Mouse (Mus musculus): ENCODE measurements at regions not wholly inside any gene's neighbourhood (a gene's known extent, or its start where the extent isn't known, plus 50 kb on each side); places are given as distances from the start of the nearest gene placed in this dataset.

DNA sequence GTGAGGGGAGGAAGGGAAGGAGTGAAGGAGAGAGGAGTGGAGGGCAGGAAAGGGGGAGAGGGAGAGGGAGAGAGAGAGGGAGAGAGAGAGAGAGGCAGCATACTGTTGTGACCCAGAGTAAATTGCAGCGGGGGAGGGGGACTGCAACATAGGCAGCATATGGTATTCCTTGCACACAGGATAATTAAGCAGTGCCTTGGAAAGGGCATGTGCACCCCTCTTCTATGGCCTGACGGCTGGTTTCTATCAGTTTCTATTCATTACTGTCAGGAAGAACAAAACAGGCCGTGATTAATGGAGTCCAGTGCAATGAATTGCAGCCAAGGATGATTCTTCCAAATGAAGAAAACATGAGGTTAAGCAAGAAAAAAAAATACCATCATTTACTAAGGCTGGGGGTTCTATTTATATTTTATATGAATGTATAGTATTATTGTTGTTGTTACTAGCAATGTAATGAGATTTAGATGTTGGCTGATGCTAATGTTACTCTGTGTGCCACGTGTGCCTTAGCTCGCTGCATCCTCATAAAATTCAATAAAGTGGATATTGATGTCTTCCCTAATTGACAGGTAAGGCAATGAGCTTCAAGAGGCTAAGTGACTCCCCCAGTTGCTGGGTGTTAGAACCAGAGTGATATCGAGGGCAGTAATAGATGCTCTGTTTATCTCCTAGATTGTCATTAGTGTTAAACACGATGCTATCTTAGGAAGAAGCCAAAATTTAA is 181.3 kb downstream of the Gm19935 start:
- no peak for DNase-seq

DNA sequence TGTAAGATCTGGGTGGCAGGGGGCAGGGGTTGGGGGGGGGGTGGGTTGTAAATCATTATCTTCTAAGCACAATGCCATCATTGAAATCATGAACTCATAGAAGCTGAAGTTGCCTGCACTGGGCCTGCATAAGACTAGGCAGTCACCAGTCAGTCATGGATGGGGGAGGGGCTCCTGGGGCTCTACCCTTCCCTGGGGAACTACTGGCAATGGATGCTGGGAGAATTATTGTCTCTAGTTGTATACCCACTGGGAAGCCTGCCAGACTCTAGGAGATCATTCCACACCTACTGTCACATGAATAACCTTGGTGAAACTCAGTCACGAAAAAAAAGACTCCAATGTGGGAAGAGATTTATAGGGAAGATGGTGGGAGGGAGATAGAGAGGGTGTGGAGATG is 186.4 kb downstream of the Gm19935 start:
- DNase-seq: no peak

DNA sequence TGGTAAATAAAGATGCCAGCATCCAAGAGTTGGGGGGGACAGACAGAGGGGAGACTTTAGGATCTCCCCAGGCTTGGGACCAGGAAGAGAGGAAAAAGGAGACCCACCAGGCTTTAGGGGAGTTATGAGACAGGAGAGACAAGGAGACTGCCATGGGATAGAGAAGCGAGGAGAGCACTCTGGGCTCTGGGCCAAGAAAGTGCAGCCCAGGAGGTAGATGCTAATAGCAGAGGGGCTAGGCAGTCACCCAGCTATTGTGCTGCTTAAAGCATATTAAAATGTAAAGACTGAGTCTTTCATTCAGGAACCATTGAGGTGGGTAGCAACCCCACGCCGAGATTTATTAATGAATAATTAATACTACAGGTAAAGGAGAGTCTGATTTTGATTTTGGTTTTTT is 208.8 kb downstream of the Gm19935 start:
- DNase-seq: no peak

DNA sequence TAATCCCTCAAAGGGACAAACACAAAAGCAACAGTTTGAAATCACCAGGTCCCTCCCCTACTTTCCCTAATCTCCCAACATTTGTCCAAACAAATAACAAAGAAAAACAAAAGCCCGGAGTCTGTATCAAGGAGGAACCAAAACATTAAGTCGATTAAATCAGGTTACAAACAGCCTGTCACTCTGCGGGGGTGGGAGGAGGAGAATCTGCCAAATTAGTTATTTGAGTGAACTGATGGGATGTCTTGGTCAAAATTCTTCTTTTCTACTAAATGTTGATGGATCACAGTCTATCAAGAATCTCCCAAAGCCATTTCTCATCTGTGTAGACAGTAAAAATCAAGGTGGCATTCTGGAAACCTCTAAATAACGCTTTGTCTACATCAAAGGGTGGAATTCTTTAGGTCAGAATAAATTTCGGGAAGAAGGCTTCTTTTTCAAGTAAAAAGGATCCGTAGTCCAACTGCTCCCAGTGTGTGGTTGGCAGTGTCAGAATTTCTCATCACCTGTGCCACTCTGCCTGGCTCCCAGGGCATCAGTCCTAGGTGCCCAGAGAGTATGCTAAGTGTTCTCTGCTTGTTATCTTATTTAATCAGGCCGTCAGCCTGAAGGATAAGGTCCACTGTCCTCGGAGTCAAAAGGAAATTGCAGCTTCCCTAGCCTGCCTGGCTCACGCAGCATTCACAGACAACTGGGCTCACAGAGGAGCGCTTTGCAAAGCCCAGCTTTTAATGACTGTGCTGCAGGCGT is 216.1 kb downstream of the Gm19935 start:
- peak; percentile 28 to 30 for DNase-seq

DNA sequence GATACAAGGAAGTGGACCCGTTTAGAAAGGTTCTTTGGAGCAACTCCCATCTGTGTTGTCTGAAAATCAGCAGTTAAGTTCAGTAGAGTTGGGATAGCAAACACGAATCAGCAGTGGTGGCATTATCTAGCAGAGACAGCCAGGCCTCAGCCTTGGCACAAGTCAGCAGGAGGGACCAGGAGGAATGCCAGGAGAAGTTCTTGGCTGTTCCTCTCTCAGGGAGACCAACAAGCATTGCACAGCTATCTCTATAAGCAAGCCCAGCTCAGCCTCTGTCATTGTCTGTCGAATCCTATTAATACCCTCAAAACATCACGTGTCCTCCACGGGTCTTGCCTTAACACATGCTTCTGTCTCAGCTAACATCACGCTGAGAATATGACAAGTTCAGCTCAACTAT is 219.8 kb downstream of the Gm19935 start:
- DNase-seq: peak; percentile 32 to 47

DNA sequence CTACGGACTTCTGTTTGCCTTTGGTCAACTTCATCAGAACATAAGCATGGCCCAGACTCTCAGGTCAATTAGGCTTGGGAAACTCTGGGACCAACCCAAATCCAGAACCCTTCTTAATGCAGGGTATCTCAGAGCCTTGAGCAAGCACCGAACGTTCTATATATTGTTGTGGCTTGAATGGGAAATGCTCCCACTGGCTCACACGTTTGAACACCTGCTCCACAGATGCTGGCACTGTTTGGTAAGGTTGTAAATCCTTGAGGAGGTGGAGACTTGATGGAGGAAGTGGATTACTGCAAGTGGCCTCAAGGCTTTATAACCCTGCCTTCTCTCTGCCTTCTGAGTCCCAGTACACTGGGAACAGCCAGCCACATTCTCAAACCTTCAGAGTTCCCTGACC is 231.3 kb upstream of the Tox3 start:
- no peak for DNase-seq

DNA sequence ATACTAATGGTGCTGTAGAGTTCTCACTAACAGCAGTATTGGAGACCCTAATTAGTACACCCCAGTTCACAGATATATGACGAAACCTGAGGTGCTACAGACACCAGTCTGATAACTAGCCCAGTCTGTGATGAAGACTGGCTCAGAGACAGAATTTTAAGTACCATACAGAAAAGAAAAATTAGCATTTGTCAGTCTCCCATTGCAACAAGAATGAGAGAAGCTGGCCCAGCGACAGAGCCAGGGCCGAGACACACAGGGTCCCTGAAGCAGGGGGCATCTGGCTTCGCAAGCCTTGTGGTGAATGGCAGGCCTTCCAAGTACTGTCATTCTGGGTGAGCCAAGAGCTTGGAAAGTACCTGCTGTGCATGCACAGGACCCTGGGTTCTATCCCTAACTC is 228.8 kb upstream of the Tox3 start:
- no peak for DNase-seq

DNA sequence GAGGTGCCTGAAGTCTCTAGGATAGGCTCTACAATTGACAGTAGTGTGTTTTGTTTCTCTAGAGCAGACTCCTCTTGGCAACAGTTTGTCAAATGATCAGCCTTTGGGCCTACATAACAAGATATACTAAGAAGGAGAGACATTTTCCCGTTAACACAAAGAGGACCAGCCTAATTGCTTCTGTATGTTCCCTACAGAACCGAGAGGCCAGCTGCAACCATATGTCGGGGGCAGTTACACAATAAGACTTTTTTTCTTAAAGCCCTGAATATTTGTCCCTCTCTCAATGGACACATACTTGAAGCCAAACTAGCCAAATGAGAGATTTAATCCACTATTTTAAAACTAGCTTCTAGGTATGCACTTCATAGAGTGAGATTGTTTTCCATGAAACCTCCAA is 226.5 kb upstream of the Tox3 start:
- DNase-seq: no peak

DNA sequence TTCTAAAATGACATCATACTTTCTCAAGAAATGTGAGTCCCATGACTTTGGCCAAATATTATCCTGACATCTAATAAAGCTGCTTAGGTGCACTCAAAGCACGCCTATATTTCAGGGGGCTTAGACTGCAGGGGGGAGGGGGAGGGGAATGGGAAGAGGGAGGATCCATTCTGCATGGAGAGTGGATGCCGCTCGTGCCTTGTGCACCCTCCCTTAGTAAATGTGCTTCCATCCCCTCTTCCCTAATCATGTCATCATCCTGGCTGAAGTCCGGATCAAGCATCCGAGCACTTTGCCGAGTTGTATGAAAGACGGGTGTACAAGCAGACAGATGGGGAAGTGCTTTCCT is 207.9 kb upstream of the Tox3 start:
- DNase-seq: no peak

DNA sequence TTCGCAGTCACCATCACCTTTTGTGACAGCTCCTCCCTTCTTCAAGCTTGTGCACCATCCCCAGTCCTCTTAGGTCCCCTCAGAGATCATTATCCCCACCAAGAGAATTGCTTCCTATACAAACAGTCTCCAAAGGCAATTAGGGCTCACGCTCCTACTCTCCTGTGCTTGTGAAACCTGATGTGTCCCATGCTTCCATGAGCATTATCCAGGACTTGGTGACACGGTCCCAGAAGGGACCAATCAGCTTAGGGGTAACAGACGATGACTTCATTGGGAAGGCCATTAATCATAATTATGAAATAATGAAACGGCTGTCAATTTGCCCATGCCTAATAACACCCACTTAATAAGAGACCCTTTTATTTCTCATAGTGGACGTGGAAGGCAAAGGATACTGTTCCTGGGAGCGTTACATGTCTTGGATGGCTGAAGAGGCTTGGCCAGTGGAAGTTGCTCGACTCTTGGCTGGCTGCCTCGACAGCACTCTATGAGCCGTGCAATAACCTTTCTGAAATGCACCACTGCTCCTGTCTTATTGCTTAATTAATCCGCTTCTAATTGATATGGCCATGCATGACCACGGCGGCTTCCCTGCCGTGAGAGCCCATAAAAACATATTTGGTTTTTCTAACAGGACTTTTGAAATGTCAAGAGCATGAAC is 207.4 kb upstream of the Tox3 start:
- DNase-seq: no peak

DNA sequence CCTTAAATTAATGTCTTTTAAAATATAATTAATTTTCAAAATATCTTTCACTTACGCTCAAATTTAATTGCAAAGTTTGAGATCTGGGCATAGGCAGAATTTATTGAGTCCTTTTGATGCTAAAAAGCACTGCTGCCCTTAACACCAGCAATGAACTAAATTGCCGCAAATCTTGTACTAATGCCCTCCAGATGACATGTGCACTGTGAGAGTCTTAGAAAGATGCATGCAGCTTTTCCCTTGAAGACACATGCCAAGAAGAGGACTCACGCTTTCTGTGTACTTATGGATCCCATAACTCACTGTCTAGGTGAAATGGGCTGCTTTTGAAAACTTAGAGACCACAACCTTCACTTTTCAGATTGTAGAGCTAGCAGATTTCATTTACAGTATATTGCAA is 199.1 kb upstream of the Tox3 start:
- no peak for DNase-seq

DNA sequence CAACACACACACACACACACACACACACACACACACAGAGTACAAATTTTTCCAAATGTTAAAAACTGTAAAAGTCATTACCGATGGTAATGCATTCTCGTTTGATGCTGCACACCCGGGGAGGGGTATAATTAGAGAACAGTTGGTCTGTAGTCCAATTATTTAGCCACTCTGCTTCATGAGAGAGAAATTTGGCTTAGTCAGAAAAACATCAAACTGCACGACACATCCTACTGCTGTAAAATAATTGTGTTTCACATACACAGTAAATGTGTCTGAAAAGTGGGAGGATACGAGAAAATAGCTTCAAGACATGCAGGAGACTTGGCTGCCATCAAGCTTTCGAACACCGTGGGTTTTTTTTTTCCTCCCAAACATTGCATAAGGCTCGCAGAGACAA is 194.5 kb upstream of the Tox3 start:
- DNase-seq: no peak

DNA sequence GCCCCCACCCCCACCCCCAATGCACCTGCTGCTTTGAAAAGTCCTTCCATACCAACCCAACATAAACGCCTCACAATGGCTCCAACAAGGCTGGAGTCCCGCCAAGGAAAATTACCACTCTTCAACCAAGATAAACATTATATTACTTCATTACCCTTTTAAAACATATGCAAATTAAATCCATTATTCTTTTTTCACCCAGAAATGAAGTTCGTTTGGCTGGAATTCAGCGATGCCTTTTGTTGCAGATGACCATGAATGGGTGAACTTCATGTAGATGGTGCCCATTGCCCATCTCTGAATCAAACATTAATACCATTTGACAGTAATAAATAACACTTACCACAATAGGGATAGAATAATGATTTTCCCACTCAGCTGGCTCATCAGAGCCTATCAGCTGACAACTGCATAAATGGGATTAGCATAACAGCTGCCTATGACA is 188.1 kb upstream of the Tox3 start:
- DNase-seq: no peak

DNA sequence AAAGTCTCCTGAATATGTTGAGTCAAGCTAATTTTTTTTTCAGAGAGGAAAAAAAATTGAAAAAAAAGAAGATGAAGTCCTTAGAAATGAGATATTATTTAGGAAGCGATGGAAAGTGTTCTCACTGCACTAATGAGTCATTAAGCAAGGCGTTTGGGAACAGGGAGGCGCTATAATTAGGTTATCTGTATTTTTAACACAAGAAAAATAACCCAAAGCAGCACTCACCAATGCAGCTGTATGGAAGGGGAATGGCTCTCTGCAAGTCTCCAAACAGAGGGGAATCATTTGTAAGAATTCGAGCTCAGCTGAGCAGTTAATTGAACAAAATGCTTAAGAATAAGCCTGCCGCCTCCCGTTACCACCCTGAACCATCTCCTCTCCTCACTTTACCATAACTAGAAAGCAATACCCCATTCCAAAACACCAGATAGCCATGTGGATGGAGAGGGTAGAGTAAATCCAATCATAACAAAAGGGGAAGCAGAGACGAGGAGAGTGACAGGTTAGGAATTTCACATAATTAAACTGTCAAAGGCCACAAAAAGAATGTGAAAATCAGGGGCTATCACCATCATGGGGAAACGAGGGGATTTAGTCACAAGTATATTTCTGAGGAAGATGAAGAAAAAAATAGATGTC is 187.5 kb upstream of the Tox3 start:
- no peak for DNase-seq

DNA sequence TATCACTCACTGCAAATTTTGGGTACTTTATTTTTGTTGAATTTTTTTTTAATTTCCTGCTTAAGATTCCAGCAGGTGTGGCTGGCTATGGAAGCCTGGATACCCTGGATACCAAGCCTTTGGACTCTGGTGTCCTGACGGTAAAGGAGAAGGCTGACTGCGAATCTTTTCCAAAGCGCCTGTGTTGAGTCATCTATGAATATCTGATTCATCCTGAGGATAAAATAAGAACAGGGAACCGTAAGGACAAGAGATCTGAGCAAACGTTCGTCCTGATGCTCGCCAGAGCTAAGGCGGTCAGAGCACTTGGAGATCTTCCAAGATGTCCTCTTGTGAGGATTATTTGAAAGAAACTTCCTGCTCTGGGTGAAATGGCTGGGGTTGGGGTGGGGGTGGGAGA is 173.2 kb upstream of the Tox3 start:
- DNase-seq: no peak

DNA sequence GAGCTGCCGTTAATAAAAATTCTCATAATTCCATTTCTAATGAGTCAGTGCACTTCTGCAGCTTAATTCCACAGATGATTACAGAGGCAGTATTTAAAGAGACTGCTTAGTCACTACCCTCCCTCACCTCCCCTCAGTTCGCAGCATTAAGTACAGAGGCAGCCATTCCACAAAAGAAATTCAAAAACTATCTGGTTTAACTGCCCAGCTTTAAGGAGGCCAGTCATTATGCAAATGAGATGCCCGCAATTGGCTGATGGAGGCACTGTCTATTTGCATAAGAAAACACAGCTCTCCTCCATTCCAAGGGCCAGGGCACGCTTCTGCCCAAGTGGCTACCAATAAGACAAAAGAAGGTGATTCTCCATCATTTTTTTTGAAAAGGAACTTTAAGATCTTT is 172.0 kb upstream of the Tox3 start:
- no peak for DNase-seq

DNA sequence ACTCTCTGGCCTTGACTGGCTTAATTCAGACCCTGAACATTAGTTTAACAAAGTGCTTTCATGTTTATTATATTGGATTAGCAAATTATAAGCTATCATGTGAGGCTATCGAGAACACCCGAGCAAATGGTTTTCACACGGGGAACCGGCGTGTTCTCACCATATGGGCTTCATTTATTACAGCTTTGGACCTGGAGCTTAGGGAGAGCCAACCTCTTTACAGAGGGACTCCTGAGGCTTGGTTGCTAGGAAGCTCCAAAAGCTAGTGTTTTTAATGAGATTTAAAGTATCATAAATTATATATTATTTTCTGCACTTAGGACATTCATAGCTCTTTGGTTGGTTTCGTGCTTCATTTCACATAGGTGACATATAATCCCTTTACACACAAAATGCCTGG is 171.4 kb upstream of the Tox3 start:
- no peak for DNase-seq

DNA sequence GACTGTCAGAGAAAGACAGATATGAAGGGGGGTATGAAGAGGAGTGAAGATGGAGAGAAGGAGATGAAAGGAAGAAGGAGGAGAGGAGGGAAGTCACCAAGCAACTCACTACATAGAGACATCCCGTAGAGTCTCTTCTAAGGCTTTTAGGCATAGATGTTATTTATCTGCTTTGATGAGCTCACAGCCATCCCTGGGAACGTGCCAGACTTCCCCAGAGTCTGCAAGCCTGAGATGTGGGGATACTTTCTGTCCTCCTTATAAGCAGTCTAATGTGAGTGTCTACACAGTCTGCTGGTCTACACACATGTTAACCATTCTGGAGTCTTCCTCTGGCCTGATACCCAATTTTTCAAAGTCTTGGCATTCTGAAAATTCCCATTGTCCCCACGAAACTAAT is 166.0 kb upstream of the Tox3 start:
- no peak for DNase-seq

DNA sequence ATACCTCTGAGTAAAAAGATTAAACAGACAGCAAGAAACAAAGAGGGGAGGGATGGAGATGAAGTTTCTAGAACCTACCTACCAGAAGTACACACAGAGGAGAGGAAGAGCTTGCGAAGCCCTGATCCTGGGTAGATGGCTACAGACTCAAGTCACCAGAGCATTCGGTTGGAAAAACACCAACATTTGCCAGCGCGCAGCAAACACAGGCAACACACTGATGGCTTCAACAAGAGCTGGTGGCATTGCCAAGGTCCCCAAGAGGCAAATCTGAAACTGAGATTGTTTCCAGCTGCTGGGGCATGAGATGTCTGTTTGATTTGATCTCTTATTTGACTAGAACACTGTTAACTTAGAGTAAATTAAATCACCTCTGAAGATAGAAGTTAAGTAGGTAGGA is 165.5 kb upstream of the Tox3 start:
- no peak for DNase-seq

DNA sequence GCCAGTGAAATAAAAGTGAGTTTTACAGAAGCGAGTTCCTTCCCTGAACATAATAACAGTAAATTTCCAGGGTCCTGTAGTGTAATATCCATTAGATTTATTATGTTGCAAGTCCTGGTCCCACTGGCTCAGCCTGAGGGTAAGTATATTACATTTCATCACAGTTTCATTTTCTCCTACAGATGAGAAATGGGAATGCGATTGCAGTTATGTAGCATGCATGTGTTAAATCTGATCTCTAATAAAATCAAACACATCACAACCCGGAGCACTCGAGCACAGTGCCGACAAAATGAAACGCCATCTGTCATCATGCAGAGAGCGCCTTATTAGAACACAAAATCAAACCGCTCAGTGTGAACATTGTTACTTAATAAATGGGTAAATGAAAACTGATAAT is 165.0 kb upstream of the Tox3 start:
- DNase-seq: no peak

DNA sequence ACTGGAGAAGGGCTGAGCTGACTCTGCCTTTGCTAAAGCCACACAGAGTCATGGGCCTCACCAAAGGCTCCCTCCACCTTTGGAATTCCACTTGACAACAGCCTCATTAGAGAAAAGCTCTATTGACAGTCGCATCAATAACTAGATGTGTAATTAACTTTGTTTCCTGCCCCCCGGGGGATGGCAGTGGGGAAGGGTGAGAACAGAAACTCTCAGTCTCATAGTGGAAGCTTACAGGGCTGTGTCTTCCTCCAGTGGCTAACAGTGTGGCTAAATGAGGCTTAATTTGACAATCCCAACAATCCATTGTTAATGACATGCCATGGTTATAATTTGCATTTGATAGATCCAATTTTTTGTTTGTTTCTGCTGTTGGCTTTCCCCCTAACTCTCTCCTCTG is 164.5 kb upstream of the Tox3 start:
- no peak for DNase-seq

DNA sequence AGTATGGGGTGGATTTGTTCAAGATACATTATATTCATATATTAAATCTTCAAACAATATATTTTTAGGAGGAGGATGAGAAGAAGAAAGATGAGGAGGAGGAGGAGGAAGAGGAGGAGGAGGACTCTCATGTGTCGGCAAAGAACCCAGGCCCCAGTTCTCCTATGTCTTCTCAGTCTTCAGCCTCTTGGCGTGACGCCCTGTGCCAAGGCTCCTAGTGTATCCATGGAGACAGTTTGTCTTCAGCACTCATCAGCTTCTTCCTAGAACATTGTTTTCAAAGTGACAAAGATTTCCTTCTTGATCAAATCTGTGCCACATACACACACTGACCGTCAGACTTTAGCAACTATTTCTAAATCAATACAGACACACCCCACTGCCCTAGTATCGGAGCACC is 156.4 kb upstream of the Tox3 start:
- DNase-seq: no peak

DNA sequence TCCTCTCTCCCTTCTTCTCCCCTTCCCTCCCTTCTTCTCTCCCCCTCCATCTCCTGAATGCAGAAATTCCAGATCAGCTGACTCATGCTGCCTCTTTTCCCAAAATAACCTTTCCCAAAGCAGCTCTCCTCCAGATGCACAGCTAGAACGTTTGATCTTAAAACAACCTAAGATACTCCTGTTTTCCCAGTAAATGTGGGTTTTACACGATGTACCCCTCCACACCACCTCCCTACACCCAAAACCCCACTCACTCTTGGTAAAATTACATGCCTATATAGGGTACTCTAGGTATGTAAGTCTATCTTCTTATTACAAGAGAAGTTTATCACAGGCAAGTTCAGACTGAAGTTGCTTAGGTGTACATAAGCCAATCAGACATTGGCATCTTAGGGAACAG is 155.2 kb upstream of the Tox3 start:
- no peak for DNase-seq

DNA sequence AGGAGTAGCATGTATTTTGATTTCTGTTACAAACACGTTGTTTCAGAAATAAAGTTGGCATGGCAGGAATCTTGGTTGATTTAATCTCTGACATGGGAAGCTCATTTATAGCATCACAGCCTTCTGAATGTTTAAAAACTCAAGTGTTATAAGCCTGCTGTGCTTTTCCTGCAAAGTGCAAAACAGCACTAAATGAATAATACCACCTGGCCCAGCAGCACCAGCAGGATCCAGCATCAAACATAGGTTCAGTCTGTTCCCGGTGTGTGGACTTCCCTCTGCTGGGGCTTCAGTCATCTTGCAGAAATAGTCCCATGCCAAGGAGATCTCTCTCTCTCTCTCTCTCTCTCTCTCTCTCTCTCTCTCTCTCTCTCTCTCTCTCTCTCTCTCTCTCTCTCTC is 154.7 kb upstream of the Tox3 start:
- DNase-seq: no peak

Measured in cerebellum, adult 18-20 months (tissue).